Mouse (Mus musculus) limb, embryonic 10.5 days (tissue): Measurements from ENCODE around the gene Padi6. TPM values are rescaled to one million over a fixed set of nuclear protein-coding genes. Genes with fewer than 3 reads are reported as not detected.

Experiments
- DNase-seq: peaks from one replicate; pipeline ENCODE4 v3.0.0-alpha.2; 2017; ENCODE audit warnings: low spot score
- H3K27ac ChIP-seq: fragments of 300-500 bp; sonication (generic); 2 replicates; pipeline ENCODE4 v1.5.1; 2016; ENCODE audit warnings: mild to moderate bottlenecking
- H3K27me3 ChIP-seq: fragments of 300-500 bp; sonication (generic); 2 replicates; pipeline ENCODE4 v1.6.1; 2016; ENCODE audit warnings: low read depth, mild to moderate bottlenecking; ENCODE audit not compliant: poor library complexity, severe bottlenecking
- H3K36me3 ChIP-seq: fragments of 300-500 bp; sonication (generic); 2 replicates; pipeline ENCODE4 v1.6.1; 2016; ENCODE audit warnings: mild to moderate bottlenecking, moderate library complexity
- H3K4me1 ChIP-seq: fragments of 300-500 bp; sonication (generic); 2 replicates; pipeline ENCODE4 v1.6.1; 2016
- H3K4me3 ChIP-seq: fragments of 300-500 bp; sonication (generic); 2 replicates; pipeline ENCODE4 v1.5.1; 2016; ENCODE audit warnings: mild to moderate bottlenecking, moderate library complexity
- H3K9me3 ChIP-seq: fragments of 300-500 bp; sonication (generic); replicated peaks from 2 replicates; pipeline ENCODE4 v1.6.1; 2016; ENCODE audit warnings: mild to moderate bottlenecking
- WGBS: fragments of 180-500 bp; shearing (Covaris S2); methylation state at CpG from one replicate; pipeline ENCODE4 v1.1.7; 2016; 5-methylcytosine and 5-hydroxymethylcytosine counted together
- polyA plus RNA-seq: library from polyadenylated mRNA; unstranded; fragments of >200 nt; fragmentation: Nextera tagmentation; extraction: Ambion mirVana; gene quantifications from 2 replicates; pipeline ENCODE4 v1.2.1, GENCODE M21; 2016

Padi6 gene
- polyA plus RNA-seq, 1 experiment from 2014 or later: not detected

DNA sequence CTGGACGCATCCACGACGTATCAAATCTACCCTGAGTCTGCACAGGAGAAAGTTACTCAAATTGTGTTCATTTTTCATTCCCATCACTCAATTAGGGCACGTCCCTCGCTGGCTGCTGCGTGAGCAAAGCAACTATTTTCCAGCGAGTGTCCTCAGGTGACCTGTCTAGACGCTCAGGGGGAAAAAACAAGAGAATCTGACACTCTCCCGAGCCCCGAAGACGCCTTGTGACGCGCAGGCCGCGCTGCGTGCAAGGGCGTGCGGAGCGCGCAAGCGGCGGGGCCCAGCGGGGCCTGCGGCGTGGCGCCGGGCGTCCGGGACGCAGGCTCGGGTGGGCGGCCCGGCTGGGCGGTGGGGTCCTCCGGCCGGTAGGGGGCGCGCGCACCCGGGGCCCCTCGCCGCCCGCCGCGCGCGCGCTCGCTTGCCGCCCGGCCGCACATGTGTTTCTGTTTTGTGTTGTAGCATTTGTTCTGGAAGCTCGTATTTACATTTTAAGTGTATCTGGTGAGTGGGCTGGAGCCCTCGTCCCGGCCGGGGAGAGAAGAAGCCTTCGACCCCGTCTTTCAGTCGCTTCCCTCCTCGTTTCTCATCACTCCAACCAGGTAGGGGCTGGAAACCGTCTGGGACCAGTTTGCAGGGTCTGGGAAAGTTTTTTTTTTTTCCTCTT is 41.3 kb downstream of the Padi6 start:
- peak overlapping the region; percentile 100 for H3K27ac ChIP-seq
- peak overlapping the region; percentile 80 for H3K4me3 ChIP-seq
- peaks cover 21% of the 10 kb centered on the region for H3K27me3 ChIP-seq
- WGBS: 2% methylated on average over 61 of the region's 61 CpGs
- DNase-seq: peak; percentile 94
- H3K9me3 ChIP-seq: no peaks in the 10 kb centered on the region
- peaks cover 32% of the 10 kb centered on the region for H3K36me3 ChIP-seq
- H3K4me1 ChIP-seq: peaks cover 54% of the 10 kb centered on the region

DNA sequence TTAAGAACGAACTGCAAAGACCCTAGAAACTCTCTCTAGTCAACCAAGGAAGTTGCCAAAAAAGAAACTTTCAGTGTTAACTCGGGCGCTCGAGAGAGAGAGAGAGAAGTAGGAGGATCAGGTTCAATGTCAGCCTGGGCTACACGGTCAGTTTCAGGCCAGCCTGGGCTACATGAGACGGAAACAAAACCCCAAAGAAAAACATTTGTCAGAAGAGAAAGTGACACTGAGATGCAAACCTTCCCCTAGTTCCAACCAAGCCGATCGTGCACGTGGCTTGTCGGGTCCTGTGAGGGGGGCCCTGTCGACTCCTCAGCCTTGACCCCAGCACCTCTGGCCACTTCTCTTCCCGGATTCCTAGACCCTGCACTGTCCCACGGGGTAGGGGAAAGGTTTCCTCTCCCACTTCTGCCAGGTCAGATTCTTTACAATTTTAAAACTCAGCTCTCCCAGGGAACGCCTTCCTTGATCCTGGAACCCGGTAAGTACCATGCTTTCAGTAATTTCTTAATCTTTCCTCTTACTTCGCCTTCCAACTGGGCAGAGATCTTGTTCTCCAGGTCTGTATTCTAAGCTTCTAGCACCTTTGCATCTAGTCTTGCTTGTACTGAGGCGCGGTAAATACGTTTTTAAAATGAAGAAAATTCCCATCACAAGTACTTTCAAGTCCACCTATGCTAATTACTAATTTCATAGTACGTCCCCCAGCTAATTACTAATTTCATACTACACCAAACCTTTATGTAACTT is 42.0 kb downstream of the Padi6 start, which contains the start of gene Rcc2:
Rcc2 (plus strand) TSS at position 273 of the 750 bp plus-strand sequence.
- DNase-seq: peak; percentile 55
- 5% methylated on average over 20 of the region's 20 CpGs for WGBS
- Histone ChIP-seq H3K4me3 (peak within 1 kb of the TSS; percentile 80), H3K27me3 (peaks cover 21% of the 10 kb centered on the region), H3K27ac (peak within 1 kb of the TSS; percentile 100), H3K4me1 (peaks cover 47% of the 10 kb centered on the region), H3K9me3 (no peaks in the 10 kb centered on the region), H3K36me3 (peaks cover 25% of the 10 kb centered on the region)

DNA sequence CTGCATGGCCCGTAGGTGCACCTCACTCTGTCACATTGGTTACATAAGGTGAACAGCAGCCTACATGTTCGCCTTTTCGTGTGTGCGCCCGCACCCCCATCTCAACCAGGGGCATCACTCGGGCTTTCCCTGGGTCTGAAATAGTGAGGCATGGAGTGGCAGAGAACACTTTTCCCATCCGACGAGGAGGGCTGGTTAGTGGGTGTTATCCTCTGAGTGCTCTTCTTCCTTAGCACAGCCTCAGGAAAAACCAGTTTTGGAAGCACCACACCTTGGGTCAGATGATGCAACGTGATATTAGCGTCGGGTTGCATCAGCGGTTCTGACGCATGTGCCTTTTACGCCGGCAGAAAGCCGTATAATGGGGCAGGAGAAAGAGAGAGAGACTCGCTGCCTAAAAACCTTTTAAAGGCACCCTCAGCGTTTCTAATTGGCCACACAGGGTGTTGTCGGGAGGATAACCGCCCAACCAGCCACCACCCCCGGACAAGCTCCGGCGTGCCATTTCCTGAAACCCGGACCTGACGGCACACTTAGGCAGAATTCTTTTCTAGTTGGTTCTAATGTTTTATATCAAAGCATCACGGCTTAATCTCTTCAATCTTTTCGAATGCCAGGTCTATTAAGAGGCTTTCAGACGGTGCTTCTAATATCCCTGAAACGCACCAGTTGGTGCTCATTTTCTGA is 42.9 kb downstream of the Padi6 start:
- H3K27ac ChIP-seq: peak overlapping the region; percentile 100
- H3K36me3 ChIP-seq: peaks cover 16% of the 10 kb centered on the region
- H3K9me3 ChIP-seq: no peaks in the 10 kb centered on the region
- H3K4me3 ChIP-seq: peak overlapping the region; percentile 80
- H3K4me1 ChIP-seq: peaks cover 46% of the 10 kb centered on the region
- peak; percentile 67 for DNase-seq
- H3K27me3 ChIP-seq: peaks cover 21% of the 10 kb centered on the region
- WGBS: 6% methylated on average over 29 of the region's 29 CpGs

DNA sequence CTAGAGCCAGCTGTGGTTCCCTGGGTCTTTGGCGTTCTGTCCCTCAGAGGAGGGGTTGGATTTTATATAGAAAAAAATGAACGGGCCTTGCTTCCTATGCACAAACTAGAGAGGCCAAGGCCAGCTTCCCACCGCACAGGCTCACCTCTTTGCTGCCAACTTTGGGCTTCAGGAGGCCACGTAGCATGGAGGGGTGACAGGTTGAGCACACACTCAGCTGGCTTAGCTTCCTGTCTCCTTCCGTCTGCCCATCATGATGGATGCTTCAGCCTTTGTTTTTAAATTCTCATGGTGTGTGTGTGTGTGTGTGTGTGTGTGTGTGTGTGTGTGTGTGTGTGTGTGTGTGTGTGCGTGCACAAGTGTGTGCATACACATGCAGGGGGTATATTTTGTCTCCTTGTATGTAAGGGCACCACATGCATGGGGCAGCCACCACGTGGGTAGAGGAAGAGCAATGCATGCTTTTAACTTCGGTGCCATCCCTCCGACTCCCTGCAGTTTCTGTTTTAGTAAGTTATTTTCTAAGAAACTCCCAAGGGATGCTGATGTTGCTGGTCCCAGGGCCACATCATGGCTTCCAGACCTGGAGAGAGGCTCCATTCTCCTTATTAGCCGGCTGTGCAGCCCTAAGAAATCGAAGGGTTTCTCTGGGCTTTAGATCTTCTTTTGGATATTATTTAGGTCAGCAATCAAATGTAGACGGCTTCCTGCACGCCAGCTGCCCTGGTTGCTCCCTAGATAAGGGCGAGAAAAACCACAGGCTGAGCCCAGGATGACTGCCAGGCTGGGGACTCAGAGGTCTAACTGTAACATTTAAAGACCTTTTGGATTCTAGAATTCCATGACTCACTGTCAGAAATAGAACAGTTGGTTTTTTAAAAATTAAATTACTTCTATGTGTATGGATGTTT is 46.5 kb downstream of the Padi6 start:
- Histone ChIP-seq H3K27ac (no peak overlapping the region), H3K36me3 (no peaks in the 10 kb centered on the region), H3K9me3 (no peaks in the 10 kb centered on the region), H3K4me1 (peaks cover 28% of the 10 kb centered on the region), H3K4me3 (no peak overlapping the region), H3K27me3 (peaks cover 21% of the 10 kb centered on the region)
- WGBS: 84% methylated on average over 14 of the region's 14 CpGs
- DNase-seq: no peak

DNA sequence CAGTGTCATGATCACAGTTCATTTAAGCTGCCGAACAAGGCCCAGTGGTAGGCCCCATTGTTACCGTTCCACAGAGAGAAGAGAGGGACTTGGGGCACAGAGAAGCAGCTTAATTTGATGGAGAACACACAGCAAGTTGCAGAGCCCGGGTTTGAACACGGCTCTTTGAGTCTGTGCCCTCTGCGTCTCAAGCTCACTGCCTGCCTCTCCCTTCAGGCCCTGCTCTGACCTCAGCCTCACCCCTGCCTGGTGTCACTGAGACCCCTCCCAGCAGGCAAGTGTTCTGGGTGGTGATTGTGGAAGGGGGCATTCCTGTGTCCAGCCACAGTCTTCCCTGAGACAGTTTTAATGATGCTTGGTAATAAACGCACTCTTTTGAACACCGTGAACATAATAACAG is 47.3 kb downstream of the Padi6 start:
- peaks cover 21% of the 10 kb centered on the region for H3K27me3 ChIP-seq
- no peak for DNase-seq
- no peaks in the 10 kb centered on the region for H3K36me3 ChIP-seq
- H3K9me3 ChIP-seq: no peaks in the 10 kb centered on the region
- peaks cover 26% of the 10 kb centered on the region for H3K4me1 ChIP-seq
- peak overlapping the region; percentile 42; the same call in 1 of the 2 replicates for H3K27ac ChIP-seq
- H3K4me3 ChIP-seq: no peak overlapping the region
- WGBS: 79% methylated on average over 7 of the region's 7 CpGs

DNA sequence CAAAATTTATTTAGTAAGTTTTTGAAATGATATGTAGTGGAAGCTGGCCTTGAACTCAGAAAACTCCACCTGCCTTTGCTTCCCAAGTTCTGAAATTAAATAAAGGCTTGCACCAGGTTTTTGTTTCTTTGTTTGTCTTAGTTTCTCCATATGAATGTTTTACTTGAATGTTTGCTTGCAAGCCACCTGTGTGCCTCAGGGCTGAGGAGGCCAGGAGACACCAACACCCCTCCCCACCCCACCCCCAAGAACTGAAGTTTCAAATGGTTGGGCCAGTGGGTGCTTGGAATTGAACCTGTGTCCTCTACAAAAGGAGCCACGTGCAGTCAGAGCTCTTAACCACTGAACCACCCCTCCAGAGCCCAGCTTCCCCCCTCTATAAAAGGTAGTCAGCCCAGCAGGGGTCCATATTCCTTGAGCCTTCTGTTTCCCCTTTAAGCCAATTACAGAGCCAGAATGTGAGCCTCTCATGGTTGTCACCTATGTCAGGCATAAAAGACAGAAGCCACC is 47.8 kb downstream of the Padi6 start:
- Histone ChIP-seq H3K4me3 (no peak overlapping the region), H3K9me3 (no peaks in the 10 kb centered on the region), H3K27me3 (peaks cover 18% of the 10 kb centered on the region), H3K27ac (peak overlapping the region; percentile 42; the same call in 1 of the 2 replicates), H3K36me3 (no peaks in the 10 kb centered on the region), H3K4me1 (peaks cover 22% of the 10 kb centered on the region)
- DNase-seq: no peak
- WGBS: 56% methylated on average over 1 of the region's 1 CpGs

DNA sequence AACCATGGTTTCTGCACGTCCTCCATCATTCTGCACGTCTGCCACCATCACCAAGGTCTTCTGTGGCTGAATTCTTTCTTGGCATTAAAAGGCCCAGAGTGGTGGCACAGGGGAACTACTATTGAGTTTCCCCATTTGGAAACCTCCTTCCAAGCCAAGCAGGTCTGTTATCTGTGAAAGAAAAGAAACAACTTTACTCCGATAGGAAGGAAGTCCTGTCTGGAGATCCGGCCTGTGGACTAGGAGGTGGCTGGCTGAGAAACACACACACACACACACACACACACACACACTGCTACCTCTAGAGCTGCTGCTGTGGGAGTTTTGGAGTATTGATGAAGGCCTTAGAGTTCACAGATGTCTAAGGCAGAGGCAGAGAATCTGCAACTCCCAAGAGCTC is 48.9 kb downstream of the Padi6 start:
- no peaks in the 10 kb centered on the region for H3K9me3 ChIP-seq
- H3K4me3 ChIP-seq: no peak overlapping the region
- no peak overlapping the region for H3K27ac ChIP-seq
- DNase-seq: no peak
- 90% methylated on average over 4 of the region's 4 CpGs for WGBS
- H3K36me3 ChIP-seq: no peaks in the 10 kb centered on the region
- peaks cover 19% of the 10 kb centered on the region for H3K4me1 ChIP-seq
- H3K27me3 ChIP-seq: peaks cover 7% of the 10 kb centered on the region

DNA sequence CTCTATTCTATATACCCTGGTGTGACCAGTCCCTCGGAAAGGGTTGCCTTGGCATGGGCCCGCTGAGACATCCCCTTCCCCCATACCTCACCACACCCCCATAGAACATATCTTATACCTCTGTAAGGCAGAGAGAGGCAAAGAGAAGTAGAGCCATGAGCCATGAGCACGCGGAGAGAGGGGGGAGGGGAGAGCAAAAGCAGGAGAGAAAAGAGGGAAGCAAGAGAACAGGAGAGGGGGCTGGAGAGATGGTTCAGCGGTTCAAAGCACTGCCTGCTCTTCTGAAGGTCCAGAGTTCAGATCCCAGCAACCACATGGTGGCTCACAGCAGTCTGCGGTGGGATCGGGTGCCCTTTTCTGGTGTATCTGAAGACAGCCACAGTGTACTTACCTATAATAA is 51.0 kb downstream of the Padi6 start:
- no peak overlapping the region for H3K4me3 ChIP-seq
- WGBS: 79% methylated on average over 7 of the region's 7 CpGs
- H3K27ac ChIP-seq: no peak overlapping the region
- H3K9me3 ChIP-seq: no peaks in the 10 kb centered on the region
- DNase-seq: no peak
- no peaks in the 10 kb centered on the region for H3K27me3 ChIP-seq
- H3K36me3 ChIP-seq: no peaks in the 10 kb centered on the region
- peaks cover 25% of the 10 kb centered on the region for H3K4me1 ChIP-seq

DNA sequence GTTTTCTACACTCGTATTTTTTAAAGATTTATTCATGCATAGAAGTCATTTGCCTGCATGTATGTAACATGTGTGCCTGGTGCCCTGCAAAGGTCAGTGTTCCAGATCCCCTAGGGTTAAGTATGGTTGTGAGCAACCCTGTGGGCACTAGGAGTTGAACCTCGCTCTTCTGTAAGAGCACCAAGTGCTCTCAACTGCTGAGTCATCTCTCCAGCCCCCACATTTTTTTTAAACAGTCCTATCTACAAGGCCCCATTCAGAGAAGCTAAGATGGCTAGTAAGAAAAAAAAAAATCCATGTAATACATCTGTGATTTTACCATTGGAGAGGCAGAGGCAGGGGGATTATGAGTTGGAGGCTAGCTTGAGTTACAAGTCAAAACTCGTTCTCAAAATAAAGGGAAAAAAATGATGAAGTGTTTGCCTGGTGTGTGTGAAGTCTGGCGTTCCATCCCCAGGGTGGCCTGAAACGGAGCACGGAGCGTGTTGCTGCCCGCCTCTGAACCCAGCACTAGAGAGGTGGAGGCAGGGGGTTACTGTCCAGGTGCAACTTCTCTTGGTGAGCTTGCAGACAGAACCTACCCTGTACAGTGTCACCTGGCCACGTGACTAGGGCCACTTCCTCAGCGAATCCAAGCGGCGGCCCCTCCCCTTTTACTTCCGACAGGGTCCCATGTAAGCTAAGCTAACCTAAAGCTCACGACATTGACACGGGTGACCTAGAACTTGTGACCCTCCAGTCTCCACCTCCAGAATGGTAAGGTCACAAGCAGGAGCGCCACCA is 52.4 kb downstream of the Padi6 start:
- no peak overlapping the region for H3K27ac ChIP-seq
- no peaks in the 10 kb centered on the region for H3K27me3 ChIP-seq
- no peak overlapping the region for H3K4me3 ChIP-seq
- peaks cover 28% of the 10 kb centered on the region for H3K4me1 ChIP-seq
- DNase-seq: no peak
- WGBS: 77% methylated on average over 16 of the region's 16 CpGs
- H3K36me3 ChIP-seq: no peaks in the 10 kb centered on the region
- H3K9me3 ChIP-seq: no peaks in the 10 kb centered on the region

DNA sequence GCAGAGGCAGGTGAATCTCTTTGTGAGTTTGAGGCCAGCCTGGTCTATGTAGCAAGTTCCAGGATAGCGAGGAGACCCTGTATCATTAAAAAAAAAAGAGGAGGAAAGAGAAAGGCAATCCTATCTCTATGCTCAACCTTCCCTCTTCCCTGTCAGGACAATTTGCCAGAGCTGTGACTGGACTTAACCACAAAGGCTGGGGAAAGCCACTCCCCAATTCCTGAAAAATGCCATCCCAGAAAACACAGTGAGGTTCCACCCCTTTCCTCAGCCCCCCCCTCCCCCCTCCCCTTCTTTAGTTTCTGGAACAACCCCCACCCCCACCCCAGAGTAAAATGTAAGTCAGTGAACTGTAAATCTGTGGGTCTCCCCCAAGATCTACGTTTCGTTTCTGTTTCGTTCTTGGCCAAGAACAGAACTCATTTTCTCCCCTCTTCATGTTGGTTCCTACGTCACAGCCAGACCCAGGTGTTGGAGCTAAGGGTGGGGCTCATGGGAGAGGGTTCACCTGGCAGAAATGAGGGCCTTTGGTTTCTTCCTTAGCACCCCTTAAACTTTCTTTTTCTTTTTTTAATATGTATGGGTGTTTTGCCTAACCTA is 53.5 kb downstream of the Padi6 start:
- peaks cover 35% of the 10 kb centered on the region for H3K4me1 ChIP-seq
- no peaks in the 10 kb centered on the region for H3K36me3 ChIP-seq
- no peak for DNase-seq
- no peaks in the 10 kb centered on the region for H3K9me3 ChIP-seq
- H3K4me3 ChIP-seq: no peak overlapping the region
- no peak overlapping the region for H3K27ac ChIP-seq
- 85% methylated on average over 5 of the region's 5 CpGs for WGBS
- H3K27me3 ChIP-seq: no peaks in the 10 kb centered on the region

DNA sequence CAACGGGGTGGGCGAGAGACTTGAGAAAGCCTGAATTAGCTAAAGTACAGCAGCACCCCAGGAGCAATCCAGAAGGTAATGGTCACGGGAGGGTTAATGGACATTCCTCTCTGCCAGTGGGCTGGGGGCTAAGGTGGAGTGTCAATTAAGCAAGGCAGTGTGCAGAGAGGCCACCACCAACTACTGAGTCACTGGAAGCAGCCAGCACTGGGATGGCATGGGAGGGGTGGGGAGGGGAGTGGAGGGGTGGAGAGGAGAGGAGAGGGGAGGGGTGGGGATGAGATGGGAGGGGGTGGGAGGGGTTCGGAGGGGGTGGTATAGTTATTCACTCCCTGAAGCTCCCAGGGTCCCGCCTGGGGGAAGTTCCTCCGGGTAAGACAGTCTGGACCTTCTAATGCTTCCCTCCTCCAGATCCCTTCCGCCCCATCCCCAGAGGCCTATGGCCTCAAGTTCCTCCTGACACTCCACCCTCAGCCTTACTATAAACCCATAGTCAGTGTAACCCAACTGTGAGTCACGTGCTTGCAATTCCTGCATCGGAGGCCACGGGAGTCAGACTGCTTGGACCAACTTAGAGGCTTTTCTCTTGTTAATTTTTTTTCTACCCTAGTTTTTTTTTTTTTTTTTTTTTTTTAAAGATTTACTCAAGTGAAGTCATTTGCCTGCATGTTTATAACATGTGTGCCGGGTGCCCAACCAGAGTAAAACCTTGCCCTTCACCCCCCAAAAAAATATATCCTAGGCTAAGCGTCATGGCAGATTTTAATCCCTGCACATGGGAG is 54.2 kb downstream of the Padi6 start:
- no peaks in the 10 kb centered on the region for H3K36me3 ChIP-seq
- no peaks in the 10 kb centered on the region for H3K9me3 ChIP-seq
- 54% methylated on average over 12 of the region's 12 CpGs for WGBS
- DNase-seq: no peak
- H3K4me3 ChIP-seq: no peak overlapping the region
- H3K27ac ChIP-seq: no peak overlapping the region; the same call in 1 of the 2 replicates
- H3K27me3 ChIP-seq: no peaks in the 10 kb centered on the region
- H3K4me1 ChIP-seq: peaks cover 40% of the 10 kb centered on the region
